ENCODE assay signal across 18 mouse cellular contexts in the genomic region with DNA sequence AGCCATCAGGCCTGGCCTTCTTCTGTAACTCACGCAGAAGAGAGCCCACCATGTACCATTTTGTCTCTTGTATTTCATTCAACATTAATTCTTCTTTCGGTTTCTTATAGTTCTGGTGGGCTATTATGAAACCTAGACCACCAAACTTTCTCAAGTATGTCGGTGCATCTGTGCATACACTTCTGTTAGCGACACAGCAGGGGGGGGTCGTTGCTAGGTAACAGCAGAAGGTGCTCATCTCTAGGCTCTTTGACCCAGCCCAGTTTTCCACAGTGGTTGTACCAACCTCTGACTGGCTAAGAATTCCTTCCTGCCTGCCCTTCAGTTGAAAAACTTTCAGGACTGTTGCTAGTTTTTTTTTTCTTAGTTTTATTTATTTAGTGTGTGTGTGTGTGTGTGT.
"Had no signal": no experiment of that assay in that cellular context is flagged by ENCODE, and none has a peak within 500 bp of the region (broad histone marks: within the 10 kb centered on the region; RNA-seq: fewer than 3 reads in every experiment).

No protein-coding gene starts in this region.

- ATAC-seq: liver, embryonic 12.5 days; midbrain, embryonic 13.5 days had no signal

- H3K4me2 ChIP-seq: limb, embryonic 15.5 days; liver, embryonic 12.5 days; lung, embryonic 15.5 days; midbrain, embryonic 13.5 days; neural tube, embryonic 13.5 days had no signal

- H3K36me3 ChIP-seq: limb, embryonic 15.5 days; liver, embryonic 12.5 days; lung, embryonic 15.5 days; midbrain, embryonic 13.5 days; neural tube, embryonic 13.5 days had no signal

- H3K27me3 ChIP-seq: limb, embryonic 15.5 days; liver, embryonic 12.5 days; lung, embryonic 15.5 days; megakaryocyte, embryonic 14.5 days; neural tube, embryonic 13.5 days had no signal

- H3K9ac ChIP-seq: limb, embryonic 15.5 days; liver, embryonic 12.5 days; lung, embryonic 15.5 days; midbrain, embryonic 13.5 days; neural tube, embryonic 13.5 days had no signal

- H3K9me3 ChIP-seq: limb, embryonic 15.5 days; liver, embryonic 12.5 days; lung, embryonic 15.5 days; megakaryocyte, embryonic 14.5 days; midbrain, embryonic 13.5 days; neural tube, embryonic 13.5 days had no signal

- H3K4me3 ChIP-seq: limb, embryonic 15.5 days; liver, embryonic 12.5 days; lung, embryonic 15.5 days; megakaryocyte, embryonic 14.5 days; midbrain, embryonic 13.5 days; myocyte; neural tube, embryonic 13.5 days had no signal

- DNase-seq: kidney, adult 9 months; kidney, postnatal 36 days; layer of hippocampus, adult 9-11 months; layer of hippocampus, postnatal 36 days; lung, postnatal 14 days; right cerebral cortex, adult 18-20 months; right cerebral cortex, postnatal 25 days; thymus, adult 18-20 months; thymus, postnatal 14 days had no signal

- H3K27ac ChIP-seq: kidney, postnatal 0 days; limb, embryonic 15.5 days; liver, embryonic 12.5 days; lung, embryonic 15.5 days; macrophage; midbrain, embryonic 13.5 days; neural tube, embryonic 13.5 days had no signal
